Mouse (Mus musculus) monocyte, adult 2 months (primary cell): ENCODE measurements around the gene 4921539E11Rik.

Experiments used
- DNase-seq, 2 experiments: peaks; one replicate each; pipeline ENCODE4 v3.0.0; 2022; ENCODE audit warnings: low spot score in 2 of 2, low read depth in 1 of 2

4921539E11Rik gene

GRCm38 (mm10) chr4:103290763-103291162 is at the start of gene 4921539E11Rik:
Gene 4921539E11Rik, minus strand, starts transcription at chr4:103290863.
- no peak for DNase-seq

DNA sequence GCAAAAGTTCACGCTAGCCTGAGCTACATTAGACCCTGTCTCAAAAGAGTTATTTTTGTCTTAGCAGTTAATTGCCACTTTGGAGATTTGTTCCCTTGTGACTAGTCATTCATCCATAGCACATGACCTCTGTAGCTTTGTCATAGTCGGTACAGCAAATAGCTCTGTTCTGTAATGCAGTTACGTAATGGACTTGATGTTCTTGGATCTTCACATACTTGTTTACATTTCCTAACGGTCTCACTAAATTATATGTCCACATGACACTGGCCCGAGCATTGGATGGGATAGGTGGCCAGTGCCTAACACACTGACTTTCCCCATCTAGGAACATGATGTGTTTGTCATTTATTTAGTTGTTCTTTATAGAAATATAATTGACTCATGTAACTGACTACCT is 44.5 kb upstream of the 4921539E11Rik start:
- DNase-seq, result no peak

DNA sequence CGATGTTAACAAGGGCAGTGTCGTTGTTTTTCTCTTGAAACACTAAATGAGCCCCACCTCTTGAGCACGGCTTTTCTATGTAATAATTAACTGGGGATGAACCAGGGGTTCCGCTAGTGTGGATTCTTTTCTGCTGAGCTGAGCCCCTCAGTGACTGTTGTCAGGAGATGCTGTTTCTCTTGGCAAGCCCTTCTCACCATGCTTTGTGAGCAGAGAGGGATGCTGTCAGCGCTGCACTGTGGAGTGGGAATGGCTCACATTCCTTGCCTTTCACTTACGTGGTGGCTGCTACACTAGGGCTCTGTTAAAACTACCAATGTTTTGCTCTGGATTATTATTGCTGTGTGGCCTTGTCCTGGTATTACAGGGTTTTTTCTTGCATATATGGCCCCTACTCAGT is 38.7 kb upstream of the 4921539E11Rik start:
- no peak for DNase-seq

- no peak for DNase-seq
Measured at GRCm38 (mm10) chr4:103326994-103327393, 36.3 kb upstream of the 4921539E11Rik start.

- no peak for DNase-seq
Measured at GRCm38 (mm10) chr4:103324688-103325451, 34.2 kb upstream of the 4921539E11Rik start.

DNA sequence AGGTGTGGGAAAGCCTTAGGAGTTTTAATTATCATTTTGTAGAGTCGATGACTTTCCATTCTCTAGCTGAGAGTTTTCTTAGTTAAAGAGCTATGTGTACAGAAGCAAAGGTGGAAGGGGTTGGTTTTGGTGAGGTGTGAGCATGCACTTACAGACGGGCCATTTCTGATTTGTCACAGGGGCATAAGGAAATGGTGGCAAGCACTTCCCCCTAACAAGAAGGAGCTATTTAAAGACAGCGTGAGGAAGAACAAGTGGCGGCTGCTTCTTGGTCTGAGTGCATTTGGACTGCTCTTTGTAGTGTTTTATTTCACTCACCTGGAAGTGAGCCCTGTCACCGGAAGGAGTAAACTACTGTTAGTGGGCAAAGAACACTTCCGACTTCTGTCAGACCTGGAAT is 30.8 kb upstream of the 4921539E11Rik start:
- DNase-seq, result no peak

GRCm38 (mm10) chr4:103315861-103316260 is 25.2 kb upstream of the 4921539E11Rik start:
- no peak for DNase-seq

DNA sequence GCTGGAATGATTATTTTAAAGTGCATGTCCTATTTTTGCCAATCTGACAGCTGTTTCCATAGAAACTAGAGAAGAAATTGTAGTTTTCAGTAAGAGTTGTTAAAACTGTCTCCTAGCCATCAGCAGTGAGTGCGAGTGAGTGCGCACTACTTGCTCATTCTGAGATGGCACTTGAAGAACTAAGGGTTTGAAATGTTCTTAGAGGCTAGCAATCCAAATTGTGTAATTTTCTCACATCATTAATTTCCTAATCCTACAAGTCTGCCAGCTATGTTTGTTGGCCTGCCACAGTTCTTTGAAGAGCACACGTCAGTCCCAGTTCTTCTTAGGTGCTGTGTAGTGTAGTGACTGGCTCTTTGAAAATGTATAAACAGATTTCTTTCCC is 23.9 kb upstream of the 4921539E11Rik start:
- DNase-seq, result no peak

DNA sequence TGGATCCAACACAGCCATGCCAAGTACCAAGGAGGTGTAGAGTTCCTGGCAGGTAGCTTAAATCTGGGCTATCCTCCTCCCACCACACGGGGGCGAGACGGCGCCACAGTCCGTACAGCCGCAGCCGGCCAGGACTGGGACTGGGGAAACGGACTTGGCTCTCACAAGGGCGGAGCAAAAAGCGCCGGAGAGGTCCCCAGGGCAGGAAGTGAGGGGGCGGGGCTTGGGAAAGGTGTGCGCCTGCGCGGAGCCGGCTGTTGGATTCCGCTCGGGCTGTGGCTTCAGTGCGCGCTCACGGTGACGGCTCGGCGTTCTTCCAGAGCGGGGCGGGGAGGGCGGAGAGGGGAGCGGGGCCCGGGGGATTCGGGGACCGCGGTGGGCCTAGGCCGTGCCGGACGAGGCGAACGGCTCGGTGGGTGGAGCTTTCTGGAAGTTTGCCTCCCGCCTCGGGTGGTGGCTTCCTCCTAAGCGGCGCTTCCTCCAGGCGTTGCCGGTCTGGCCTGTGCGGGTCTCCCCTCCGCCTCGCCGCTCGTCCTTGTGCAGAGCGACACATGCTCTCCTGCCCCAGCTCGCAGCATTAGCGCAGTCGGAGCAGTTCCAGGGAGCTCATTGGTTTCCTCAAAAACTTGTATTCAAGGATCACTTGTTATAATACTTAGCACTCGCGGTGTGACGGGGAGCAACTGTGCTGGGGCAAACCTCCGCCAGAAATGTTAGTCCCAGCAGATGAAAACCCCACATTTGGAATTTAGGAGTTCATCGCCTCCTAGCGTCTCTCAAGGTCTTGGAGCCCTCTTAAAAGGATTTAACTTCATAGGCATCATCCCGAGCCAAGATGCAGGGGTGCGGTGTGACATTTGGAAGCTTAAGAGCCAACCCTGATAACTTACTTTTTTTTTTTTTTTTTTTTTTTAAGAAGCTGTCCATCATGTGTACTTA is 23.2 kb upstream of the 4921539E11Rik start, which contains the start of gene Oma1:
Gene Oma1, plus strand, starts transcription at position 226 of the 939 bp plus-strand sequence.
- DNase-seq, result peak; percentile 77 to 91

DNA sequence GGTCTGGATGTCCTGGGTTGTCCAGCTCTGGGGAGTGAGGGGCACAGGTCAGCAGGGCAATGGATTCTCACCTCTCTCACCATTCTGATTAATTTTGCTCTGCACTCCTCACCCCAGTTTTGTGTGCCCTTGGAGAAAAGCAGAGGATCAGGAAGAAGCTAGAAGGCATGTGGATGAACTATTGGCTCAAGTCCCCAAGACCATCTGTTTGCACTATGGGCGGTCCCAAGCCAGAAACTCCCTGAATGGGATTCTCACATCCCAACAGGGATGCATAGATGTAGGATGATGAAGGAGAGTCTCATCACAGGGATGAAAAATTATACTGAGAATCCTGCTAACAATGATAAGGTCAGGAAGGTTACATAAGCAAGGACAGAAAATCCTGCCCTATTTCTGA is 13.2 kb upstream of the 4921539E11Rik start:
- no peak for DNase-seq

DNA sequence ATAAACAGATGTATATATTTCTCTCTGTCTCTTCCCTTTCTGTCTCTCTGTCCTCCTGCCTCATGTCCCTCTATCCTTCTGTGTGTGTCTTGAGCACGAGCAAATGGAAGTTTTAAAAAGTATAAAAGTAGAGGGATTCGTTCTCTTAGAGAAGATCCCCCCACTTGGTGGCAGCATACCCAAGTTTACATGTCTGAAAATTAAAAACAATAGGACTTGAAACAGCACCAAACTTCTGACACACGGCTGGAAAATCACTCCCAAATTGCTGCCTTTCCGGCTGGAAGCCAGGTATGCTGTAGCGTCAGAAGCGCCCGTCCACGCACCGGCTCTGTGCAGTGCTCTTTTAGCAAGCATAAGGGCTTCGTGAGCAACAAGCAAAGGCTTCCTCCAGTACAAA is 8.7 kb upstream of the 4921539E11Rik start:
- DNase-seq, result no peak

DNA sequence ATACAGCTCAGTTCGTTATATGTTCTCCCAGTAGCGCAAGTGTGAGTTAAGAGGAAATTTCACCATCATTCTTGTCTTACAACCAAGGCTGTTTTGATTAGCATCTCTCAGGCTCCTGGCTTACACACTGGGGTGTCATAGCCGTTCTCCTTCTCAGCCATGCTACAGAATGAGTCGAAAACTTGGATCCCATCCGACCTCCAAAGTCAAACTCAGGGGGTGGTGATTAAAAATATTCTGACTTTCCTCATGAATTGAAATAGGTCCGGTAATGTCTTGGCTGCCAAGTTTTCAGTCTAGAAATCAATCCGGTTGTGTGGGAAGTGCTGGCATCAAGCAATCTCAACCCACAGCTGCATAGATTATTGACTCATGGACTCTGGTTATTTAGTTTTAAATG is 2.3 kb downstream of the 4921539E11Rik start:
- DNase-seq, result no peak

- DNase-seq, result no peak
Measured at GRCm38 (mm10) chr4:103273021-103273420, 17.6 kb downstream of the 4921539E11Rik start.

- DNase-seq, result no peak
Measured at GRCm38 (mm10) chr4:103269336-103269735, 21.3 kb downstream of the 4921539E11Rik start.

DNA sequence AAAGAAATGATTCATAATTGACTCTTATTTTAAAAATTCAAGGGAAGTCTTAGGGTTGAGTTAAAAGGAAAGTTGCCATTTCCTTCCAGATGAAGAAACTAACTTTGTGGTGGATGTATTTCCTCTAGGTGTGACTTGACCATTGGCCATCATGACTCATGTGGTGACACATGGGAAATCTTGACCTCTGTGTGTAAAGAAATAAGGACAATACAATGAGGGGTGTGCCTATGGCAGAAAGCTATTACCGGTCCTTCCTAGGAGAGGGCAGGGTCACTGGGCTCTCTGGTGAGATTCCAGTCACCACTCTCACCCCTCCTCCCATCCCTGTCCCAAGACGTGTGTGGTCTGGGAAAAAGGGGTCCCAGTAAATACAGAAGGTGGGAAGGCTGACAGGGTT is 25.5 kb downstream of the 4921539E11Rik start:
- no peak for DNase-seq

DNA sequence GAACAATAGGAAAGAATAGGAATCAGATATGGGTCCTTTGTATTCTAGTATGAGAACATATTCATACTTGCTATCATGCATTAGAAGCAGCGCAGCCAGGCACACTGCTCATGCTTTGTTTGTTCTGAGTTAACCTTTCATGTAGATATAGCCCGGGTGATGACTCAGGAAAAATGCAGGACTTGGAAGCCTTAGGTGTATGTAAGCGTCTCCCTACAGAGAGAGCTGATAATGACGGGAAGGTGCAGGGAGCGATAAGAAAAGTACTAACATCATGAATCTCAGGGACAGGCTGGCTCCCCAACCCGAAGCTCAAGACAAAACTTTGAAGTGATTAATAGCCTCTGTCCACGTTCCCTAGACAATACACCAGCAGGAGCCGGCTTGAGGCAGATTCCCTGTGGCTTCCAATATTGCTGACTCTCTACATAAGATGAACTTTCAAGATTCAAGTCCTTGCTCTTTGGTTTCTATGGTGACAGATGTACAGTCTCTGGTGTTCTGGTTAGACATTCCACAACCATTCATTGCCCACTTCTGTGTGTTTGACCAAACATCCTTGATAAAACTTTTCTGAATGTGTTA is 26.8 kb downstream of the 4921539E11Rik start:
- no peak for DNase-seq

DNA sequence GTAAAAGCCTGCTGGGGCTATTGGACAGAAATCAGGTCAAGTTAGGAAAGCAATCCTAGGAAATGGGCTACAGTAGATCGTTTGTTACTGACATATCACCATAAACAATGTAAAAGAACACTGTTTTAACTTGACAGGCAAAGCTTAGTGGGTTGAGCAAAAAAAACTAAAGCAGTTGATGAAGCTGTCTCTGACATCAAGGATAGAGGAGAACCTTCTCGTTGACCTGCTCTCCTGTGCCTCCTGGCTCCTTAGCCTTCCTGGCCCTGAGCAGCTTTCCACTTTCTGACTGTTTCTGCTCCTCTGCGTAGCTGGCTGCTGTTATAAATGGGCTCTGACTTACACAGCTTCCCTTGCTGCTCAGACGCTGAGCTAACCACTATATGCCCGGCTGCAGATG is 27.3 kb downstream of the 4921539E11Rik start:
- DNase-seq, result no peak

GRCm38 (mm10) chr4:103258817-103259216 is 31.8 kb downstream of the 4921539E11Rik start:
- no peak for DNase-seq

GRCm38 (mm10) chr4:103253846-103254245 is 36.8 kb downstream of the 4921539E11Rik start:
- DNase-seq, result no peak

GRCm38 (mm10) chr4:103249436-103250085 is 41.1 kb downstream of the 4921539E11Rik start:
- DNase-seq, result no peak

DNA sequence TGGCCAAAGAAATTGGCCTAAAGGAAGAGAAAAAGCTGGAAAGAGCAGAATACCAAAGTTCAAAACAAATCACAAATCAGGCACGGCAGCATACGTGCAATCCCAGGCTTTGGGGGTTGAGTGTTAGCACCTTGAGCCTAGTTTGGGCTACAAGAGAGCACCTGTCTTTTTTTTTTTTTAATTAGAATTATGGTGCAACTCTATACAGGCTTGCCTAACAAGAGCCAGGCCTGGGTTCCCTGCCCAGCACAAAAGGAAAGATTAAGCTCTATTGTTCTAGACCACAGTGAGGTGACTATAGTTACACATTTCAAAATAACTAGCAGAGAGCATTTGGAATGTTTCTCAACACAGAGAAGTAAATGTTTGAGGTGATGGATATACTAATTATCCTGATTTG is 42.9 kb downstream of the 4921539E11Rik start:
- no peak for DNase-seq
